Mouse (Mus musculus): ENCODE measurements around the gene Id2. TPM values are rescaled to one million over a fixed set of nuclear protein-coding genes. Genes with fewer than 3 reads are reported as not detected.

The Id2 gene
- polyA plus RNA-seq, 1 experiment from 2014 or later: 518 TPM

- Histone ChIP-seq H3K27me3 (no peaks in the 10 kb centered on the region), H3K9ac (no peak overlapping the region), H3K4me3 (replicated peaks) (no peak overlapping the region), H3K4me2 (no peak overlapping the region), H3K9me3 (replicated peaks) (no peaks in the 10 kb centered on the region), H3K27ac (no peak overlapping the region), H3K4me1 (peaks cover 5% of the 10 kb centered on the region), H3K36me3 (peaks cover 36% of the 10 kb centered on the region)
- 85% methylated on average over 7 of the region's 7 CpGs for WGBS
- ATAC-seq (replicated peaks; ENCODE audit: low FRiP score): no peak
Observed at GRCm38 (mm10) chr12:25060901-25061300, 36.0 kb downstream of the Id2 start.

GRCm38 (mm10) chr12:25059487-25060200 lies 37.3 kb downstream of the Id2 start:
- H3K4me3 ChIP-seq (replicated peaks): no peak overlapping the region
- H3K36me3 ChIP-seq: peaks cover 45% of the 10 kb centered on the region
- H3K27me3 ChIP-seq: no peaks in the 10 kb centered on the region
- no peak for ATAC-seq (replicated peaks; ENCODE audit: low FRiP score)
- H3K9ac ChIP-seq: no peak overlapping the region
- H3K27ac ChIP-seq: no peak overlapping the region
- peaks cover 5% of the 10 kb centered on the region for H3K4me1 ChIP-seq
- 83% methylated on average over 9 of the region's 9 CpGs for WGBS
- H3K9me3 ChIP-seq (replicated peaks): no peaks in the 10 kb centered on the region
- H3K4me2 ChIP-seq: no peak overlapping the region

GRCm38 (mm10) chr12:25054963-25055362 lies 42.0 kb downstream of the Id2 start:
- no peaks in the 10 kb centered on the region for H3K9me3 ChIP-seq (replicated peaks)
- no peak overlapping the region for H3K4me2 ChIP-seq
- H3K4me1 ChIP-seq: no peaks in the 10 kb centered on the region
- H3K9ac ChIP-seq: no peak overlapping the region
- H3K4me3 ChIP-seq (replicated peaks): no peak overlapping the region
- no peak overlapping the region for H3K27ac ChIP-seq
- peaks cover 80% of the 10 kb centered on the region for H3K36me3 ChIP-seq
- 72% methylated on average over 4 of the region's 4 CpGs for WGBS
- H3K27me3 ChIP-seq: no peaks in the 10 kb centered on the region
- ATAC-seq (replicated peaks; ENCODE audit: low FRiP score): no peak

GRCm38 (mm10) chr12:25054511-25054910 lies 42.4 kb downstream of the Id2 start:
- no peak overlapping the region for H3K4me2 ChIP-seq
- no peaks in the 10 kb centered on the region for H3K9me3 ChIP-seq (replicated peaks)
- no peak for ATAC-seq (replicated peaks; ENCODE audit: low FRiP score)
- no peak overlapping the region for H3K4me3 ChIP-seq (replicated peaks)
- H3K4me1 ChIP-seq: no peaks in the 10 kb centered on the region
- no peaks in the 10 kb centered on the region for H3K27me3 ChIP-seq
- no peak overlapping the region for H3K27ac ChIP-seq
- H3K36me3 ChIP-seq: peaks cover 76% of the 10 kb centered on the region
- no peak overlapping the region for H3K9ac ChIP-seq
- WGBS: 82% methylated on average over 7 of the region's 7 CpGs

GRCm38 (mm10) chr12:25049253-25049652 lies 47.7 kb downstream of the Id2 start:
- Histone ChIP-seq H3K4me2 (no peak overlapping the region), H3K27me3 (no peaks in the 10 kb centered on the region), H3K36me3 (peaks cover 43% of the 10 kb centered on the region), H3K9ac (no peak overlapping the region), H3K9me3 (replicated peaks) (no peaks in the 10 kb centered on the region), H3K27ac (no peak overlapping the region), H3K4me3 (replicated peaks) (no peak overlapping the region), H3K4me1 (peaks cover 6% of the 10 kb centered on the region; the same call in 1 of the 2 replicates)
- 9% methylated on average over 5 of the region's 5 CpGs for WGBS
- ATAC-seq (replicated peaks; ENCODE audit: low FRiP score): no peak

- Histone ChIP-seq H3K9ac (no peak overlapping the region), H3K4me2 (no peak overlapping the region), H3K4me1 (peaks cover 6% of the 10 kb centered on the region; the same call in 1 of the 2 replicates), H3K27ac (no peak overlapping the region), H3K9me3 (replicated peaks) (no peaks in the 10 kb centered on the region), H3K36me3 (peaks cover 36% of the 10 kb centered on the region), H3K4me3 (replicated peaks) (no peak overlapping the region), H3K27me3 (no peaks in the 10 kb centered on the region)
- no peak for ATAC-seq (replicated peaks; ENCODE audit: low FRiP score)
- WGBS: 63% methylated on average over 4 of the region's 4 CpGs
Observed at GRCm38 (mm10) chr12:25044579-25044978, 52.4 kb downstream of the Id2 start.

- WGBS: 85% methylated on average over 2 of the region's 2 CpGs
- 0 out of 2 replicates have a peak, but pooled peaks cover 3% of the 10 kb centered on the region for H3K4me1 ChIP-seq
- no peaks in the 10 kb centered on the region for H3K27me3 ChIP-seq
- no peak overlapping the region for H3K4me3 ChIP-seq (replicated peaks)
- H3K9me3 ChIP-seq (replicated peaks): no peaks in the 10 kb centered on the region
- no peak for ATAC-seq (replicated peaks; ENCODE audit: low FRiP score)
- no peak overlapping the region for H3K9ac ChIP-seq
- H3K27ac ChIP-seq: no peak overlapping the region
- no peak overlapping the region for H3K4me2 ChIP-seq
- peaks cover 38% of the 10 kb centered on the region for H3K36me3 ChIP-seq
Observed at GRCm38 (mm10) chr12:25044056-25044455, 52.9 kb downstream of the Id2 start.

Other genes starting within 250 kb of the Id2 start
- gene Kidins220, start 122.2 kb downstream of the Id2 start, polyA plus RNA-seq (2015; fragmentation: Nextera tagmentation; extraction: Ambion mirVana): 28.6 and 31.1 TPM in 2 replicates